Mouse (Mus musculus) adrenal gland (tissue): ENCODE measurements at regions not wholly inside any gene's neighbourhood (a gene's known extent, or its start where the extent isn't known, plus 50 kb on each side); places are given as distances from the start of the nearest gene placed in this dataset.

Experiments
- intact Hi-C: fragments of 180-260 bp; cut with DNase I; formaldehyde crosslinking; loops from one replicate; pipeline ENCODE4 v1.15.1; 2025

DNA sequence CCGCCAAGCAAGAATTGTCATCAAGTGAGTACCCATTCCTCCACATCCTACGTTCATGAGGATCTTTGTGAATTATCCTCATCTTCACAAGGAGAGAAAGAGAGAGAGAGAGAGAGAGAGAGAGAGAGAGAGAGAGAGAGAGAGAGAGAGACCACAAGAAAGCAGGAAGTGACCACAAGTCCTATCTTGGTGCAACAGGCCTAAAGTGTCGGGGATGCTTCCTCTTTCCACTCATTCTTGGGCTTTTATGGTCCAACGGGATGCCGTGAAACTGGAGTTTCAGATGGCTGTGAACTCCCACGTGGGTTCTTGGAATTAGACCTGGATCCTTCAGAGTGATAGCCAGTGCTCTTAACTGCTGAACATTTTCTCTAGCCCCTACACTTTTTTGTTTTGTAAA is 53.1 kb upstream of the Rai14 start:
- intact Hi-C loops = no loop called here

- intact Hi-C loops = no loop called here
Measured at GRCm38 (mm10) chr15:10770410-10771310, 56.2 kb upstream of the Rai14 start.

GRCm38 (mm10) chr15:10771311-10771690 is 56.9 kb upstream of the Rai14 start:
- intact Hi-C loops = no loop called here

DNA sequence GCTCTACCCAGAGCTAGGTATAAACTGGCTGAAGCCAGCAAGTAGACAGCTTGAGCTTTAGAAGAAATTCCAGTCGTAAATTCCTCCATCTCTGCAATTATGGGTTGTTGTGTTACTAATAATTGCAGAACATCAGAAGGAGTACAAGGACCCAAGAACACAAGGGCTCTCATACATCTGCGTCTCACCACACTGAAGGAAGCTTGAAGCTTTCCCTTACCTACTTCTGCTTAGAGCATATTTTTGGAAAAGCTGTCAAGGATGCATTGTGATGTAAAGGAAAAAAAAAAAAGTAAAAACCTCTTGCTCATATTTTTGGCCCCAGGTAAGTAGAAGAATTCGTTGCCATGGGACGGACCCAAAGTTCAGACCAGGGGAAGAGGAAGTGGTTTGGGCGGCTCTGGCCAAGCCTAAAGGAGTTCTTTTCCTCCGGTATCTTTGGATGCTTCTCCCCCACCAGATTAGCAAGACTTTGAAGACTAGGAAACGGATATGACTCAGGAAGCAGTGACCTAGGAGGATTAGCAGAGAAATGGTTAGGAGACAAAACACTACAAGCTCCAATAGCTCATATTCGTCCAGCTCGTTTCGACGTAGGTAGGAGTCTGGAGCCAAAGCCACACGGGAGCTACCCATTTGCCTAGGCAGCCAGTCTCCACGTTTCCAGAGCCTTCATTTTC is 65.7 kb upstream of the Rai14 start:
- intact Hi-C loops = no loop called here

DNA sequence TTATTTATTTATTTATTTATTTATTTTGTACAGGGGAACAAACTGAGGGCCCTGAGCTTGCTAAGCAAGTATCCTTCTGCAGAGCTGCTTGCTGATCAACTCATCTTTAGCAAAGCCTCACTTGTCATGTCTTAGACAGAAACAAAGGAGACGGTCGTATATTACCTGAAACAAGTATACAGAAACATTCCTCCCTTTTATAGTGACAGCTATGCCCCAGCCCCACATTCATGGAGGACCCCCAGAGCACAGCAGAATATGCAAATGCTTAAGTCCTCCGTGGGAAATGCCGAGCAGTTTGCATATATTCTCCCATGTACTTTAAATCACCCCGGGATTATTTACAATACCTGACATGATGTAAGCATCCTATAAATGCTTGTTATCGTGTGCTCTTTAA is 74.9 kb upstream of the Rai14 start:
- intact Hi-C loops = no loop called here

GRCm38 (mm10) chr15:10790862-10791497 is 76.6 kb upstream of the Rai14 start:
- intact Hi-C loops = no loop called here

DNA sequence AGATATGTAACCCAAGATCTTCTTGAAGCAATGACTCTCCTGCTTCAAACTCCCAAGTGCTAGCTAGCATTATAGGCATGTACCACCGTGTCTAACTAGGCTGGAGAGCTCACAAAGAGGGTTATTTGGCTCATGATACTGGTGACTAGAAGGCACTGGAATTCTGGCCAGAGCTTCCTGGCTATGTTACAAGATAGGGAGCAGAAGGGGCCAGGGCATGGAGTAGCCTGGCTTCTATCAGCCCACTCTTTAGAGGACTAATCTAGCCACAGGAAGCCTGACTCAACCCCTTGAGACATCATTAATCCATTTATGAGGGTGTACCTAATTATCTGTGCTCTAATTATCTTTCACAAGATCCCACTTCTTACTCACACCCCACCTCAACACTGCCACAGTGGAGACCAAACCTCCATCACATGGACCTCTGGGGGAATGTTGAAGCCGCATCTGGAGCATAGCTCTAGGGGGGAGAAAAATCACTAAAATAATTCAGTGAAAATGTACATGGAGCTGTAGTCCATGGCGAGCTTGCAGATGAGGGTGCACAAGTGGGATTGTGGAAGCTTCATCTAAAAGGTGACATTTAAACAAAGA is 77.2 kb upstream of the Rai14 start:
- intact Hi-C loops = no loop called here

- intact Hi-C loops = no loop called here
Measured at GRCm38 (mm10) chr15:10792156-10792555, 77.7 kb upstream of the Rai14 start.

DNA sequence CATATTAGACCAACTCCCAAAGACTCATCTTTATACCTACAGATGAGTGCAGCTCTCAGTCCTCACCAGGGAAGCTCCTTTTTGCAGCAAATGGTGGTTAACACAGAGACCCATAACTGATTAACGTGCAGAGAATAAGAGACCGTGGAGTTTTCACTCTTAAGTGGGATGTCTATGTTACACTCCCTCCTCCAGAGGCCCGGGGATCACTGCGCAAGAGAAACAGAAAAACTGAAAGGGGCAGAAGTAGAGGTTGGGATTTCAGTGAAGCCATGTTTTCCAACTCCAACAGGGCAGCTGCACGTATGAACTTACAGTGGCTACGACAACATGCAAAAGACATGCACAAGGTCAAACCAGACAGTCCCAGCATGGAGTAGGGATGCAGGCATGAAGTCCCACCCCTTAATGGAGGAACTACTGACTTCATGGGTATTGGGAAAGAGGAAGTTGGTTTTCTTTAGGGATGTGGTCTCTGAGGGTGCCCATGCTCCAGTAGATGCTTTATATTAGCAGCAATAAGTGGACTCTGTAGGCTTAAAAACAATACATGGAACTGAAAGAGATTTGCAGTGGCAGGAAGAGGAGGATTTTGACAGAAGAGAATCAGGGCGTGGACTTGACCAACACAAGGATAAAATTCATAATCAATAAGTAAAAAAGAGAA is 80.8 kb upstream of the Rai14 start:
- intact Hi-C loops = no loop called here

DNA sequence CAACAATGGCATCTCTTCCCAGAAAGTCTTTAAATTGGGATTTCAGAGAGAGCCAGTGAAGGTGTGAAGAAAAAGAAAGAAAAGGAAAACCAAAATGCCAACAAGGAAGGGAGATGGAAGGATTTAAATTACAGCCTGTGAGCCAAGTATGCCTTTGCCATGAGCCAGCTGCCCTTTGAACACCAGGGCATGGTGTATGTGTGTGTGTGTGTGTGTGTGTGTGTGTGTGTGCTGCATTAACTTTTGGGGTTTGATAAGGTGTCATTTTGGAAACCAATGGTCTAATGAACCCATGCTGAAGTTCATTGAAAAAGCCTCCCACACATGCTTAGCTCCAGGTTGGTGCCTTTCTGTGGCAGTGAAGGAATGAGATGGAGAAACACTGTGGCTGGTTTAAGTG is 85.2 kb upstream of the Rai14 start:
- intact Hi-C loops = no loop called here

GRCm38 (mm10) chr15:10814195-10814594 is 99.8 kb upstream of the Rai14 start:
- intact Hi-C loops = no loop called here

DNA sequence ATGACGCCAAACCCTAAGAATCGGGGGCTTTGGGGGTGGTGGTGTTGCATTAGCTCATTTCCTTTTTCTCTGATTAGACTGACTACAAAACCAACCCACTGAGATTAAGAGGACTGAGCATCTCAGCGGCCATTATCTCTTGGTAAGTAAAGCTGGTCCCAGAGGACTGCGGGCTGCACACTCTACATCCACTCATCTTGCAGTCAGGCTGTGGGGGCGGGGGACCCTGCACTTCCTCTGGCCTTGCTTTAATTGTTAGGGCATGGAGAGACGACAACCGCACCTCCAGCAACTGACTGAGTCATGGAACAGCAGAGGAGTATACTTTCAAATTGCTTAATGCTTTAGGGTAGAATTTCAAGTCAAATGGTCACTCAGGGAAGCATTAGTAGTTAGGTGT is 100.3 kb upstream of the Rai14 start:
- intact Hi-C loops = no loop called here

DNA sequence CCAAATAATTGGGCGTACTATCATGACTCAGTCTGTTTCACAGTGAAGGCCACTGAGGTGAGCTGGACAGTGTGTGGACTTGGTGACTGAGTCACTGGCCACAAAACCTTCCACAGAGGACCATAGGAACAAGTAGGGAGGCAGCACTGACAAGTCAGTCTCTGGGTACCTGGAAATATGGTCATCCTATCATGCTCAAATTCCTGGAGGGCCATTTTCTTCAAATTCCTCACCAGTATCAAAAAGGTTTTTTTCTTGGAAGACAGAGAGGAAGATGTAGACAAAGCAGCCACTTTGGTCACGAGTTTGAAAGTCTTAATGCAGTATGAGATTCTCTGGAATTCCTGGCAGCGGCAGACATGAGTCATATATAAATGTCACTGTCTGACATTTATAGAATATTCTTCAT is 101.8 kb upstream of the Rai14 start:
- intact Hi-C loops = no loop called here

DNA sequence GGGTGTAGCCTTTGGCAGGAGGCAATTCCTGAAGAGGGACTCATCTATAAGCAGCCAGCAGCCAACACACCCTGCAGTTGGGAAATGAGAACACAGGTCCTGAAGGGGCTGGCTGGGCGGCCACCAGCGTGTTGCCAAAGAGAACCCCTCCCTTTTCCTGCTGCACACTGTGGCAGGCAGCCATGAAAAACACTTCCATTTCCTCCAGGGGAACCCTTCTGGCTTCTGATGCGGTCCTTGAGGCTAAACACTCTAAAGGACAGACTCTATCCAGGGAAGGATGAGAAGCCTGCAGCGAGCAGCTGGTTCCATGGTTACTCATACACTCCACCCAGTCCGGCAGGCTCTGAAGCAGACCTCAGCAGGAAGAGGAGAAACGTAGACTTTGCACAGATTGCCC is 103.8 kb upstream of the Rai14 start:
- intact Hi-C loops = no loop called here

DNA sequence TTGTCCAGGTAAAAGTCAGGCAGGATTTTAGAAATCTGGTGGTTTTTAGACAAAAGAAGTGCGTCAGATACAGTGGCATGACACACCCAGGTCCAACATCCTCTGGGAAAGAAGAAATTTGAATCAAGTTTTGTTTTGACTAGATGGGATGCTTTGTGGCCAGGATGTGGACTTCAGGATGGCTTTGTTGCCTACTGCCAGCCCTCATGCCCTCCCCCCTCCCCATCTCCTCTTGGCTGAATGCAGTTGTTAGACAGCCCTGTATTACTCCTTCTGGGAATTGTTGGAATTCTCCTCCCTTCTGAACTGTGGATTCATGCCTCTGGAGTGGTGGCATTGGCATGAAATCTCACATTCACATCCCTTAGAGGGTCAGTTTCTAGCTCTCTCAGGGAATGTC is 104.3 kb upstream of the Rai14 start:
- intact Hi-C loops = no loop called here

DNA sequence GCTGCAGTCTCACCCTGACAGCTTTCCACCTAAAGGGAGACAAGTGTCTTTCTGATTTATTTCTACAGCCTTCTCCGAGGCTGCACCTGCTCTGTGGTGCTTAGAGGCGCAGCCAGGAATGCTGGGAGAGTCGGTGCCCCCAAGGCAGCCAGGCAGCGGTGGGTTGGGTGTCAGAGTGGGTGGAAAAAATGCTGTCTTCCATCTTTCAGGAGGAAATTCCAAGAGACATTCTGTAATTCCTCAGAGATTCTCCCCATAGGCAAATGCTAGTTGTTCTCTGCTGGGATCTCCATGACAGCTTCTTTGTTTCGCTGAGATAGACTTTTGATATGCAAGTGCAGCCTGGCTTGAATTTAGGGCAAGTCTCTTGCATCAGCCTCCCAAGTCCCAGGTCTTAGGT is 109.5 kb upstream of the Rai14 start:
- intact Hi-C loops = loop anchor here (5.0 kb wide), 1 partner anchor 48 kb away; no protein-coding TSS in a partner anchor

DNA sequence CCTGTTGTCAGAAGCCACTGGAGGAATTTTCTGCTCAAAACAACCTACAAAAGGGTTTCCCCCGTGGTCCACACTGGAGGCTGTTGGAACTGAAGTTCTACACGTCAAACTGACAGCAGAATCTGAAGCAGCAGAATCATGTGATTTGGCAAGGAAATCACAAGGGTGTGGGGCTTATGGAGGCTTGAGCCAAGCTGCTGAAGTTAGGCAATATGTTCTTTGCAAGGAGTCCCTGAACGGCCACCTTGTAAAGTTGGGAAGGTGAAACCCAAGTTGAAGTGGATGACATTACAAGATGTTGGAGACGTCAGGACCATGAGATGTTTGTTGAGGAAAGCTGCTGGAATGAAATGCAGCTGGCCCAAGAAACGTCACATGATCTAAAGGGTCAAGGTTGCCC is 115.2 kb upstream of the Rai14 start:
- intact Hi-C loops = no loop called here

- intact Hi-C loops = no loop called here
Measured at GRCm38 (mm10) chr15:10830478-10830877, 116.1 kb upstream of the Rai14 start.

GRCm38 (mm10) chr15:10831106-10831505 is 116.7 kb upstream of the Rai14 start:
- intact Hi-C loops = no loop called here

DNA sequence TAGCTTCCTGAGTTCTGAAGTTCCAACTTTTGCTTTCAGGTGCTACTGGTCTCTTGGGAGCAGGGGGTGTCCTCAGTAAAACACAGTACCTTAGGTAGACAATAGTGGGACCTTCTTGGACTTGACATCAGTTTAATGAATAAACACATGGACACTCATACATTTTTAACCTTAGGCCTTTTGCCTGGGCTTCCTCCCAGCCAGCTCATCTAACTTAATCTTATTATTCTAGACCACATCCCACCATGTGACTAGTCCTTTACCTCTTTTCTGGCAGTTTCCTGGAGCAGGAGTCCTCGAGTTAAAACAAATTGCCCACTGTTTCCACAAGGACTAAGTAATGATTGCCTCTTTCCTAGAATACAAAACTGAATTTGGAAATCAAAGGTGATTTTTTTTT is 117.9 kb upstream of the Rai14 start:
- intact Hi-C loops = no loop called here

- intact Hi-C loops = no loop called here
Measured at GRCm38 (mm10) chr15:10833866-10834571, 118.1 kb upstream of the C1qtnf3 start.
